Comparison of ENCODE assay signal across 7 mouse cellular contexts in genomic region chr15:83593189-83593585, GRCm38 (mm10). TPM values are rescaled to one million over a fixed set of nuclear protein-coding genes. Genes with fewer than 3 reads are reported as not detected.
A peak's percentile ranks its signal among the peaks of the same experiment; 100 is the strongest.
DNase-seq lines count a peak whose midpoint lies in the region; ATAC-seq and TF ChIP-seq lines count a peak whose summit lies in the region.

No protein-coding gene starts in this region.

- H3K4me2 ChIP-seq in forebrain, embryonic 13.5 days: peak overlapping the region; percentile 84
- H3K4me2 ChIP-seq in liver, embryonic 13.5 days: peak overlapping the region; percentile 98

- 0 out of 2 replicates have a peak overlapping the region, but pooled peaks have one; percentile 10 for H3K4me3 ChIP-seq in spleen, adult 2 months (ENCODE audit: extremely low read depth, insufficient read depth, insufficient read length)
- H3K4me3 ChIP-seq in forebrain, embryonic 13.5 days: peak overlapping the region; percentile 81
- peak overlapping the region; percentile 81 for H3K4me3 ChIP-seq in liver, embryonic 13.5 days (replicated peaks)

- H3K4me1 ChIP-seq in spleen, adult 2 months (ENCODE audit: control insufficient read depth, insufficient read depth, insufficient read length): no peaks in the 10 kb centered on the region; the same call in 1 of the 2 replicates
- peaks cover 24% of the 10 kb centered on the region for H3K4me1 ChIP-seq in forebrain, embryonic 13.5 days
- H3K4me1 ChIP-seq in liver, embryonic 13.5 days (replicated peaks): peaks cover 69% of the 10 kb centered on the region

- peak overlapping the region; percentile 45; the same call in 1 of the 2 replicates for H3K27ac ChIP-seq in spleen, adult 2 months (ENCODE audit: insufficient read depth, low read length)
- no peak overlapping the region for H3K27ac ChIP-seq in forebrain, embryonic 13.5 days
- peak overlapping the region; percentile 100 for H3K27ac ChIP-seq in liver, embryonic 13.5 days

- ATAC-seq in forebrain, embryonic 13.5 days: no peak
- ATAC-seq in liver, embryonic 13.5 days (ENCODE audit: low read depth): peak; percentile 37

- no peak for TF ChIP-seq POLR2A in spleen, adult 2 months (IDR thresholded peaks at IDR 0.05; ENCODE audit: low read depth, low read length)

- H3K36me3 ChIP-seq in spleen, adult 2 months (ENCODE audit: control insufficient read depth, insufficient read depth, low read length): no peaks in the 10 kb centered on the region
- peaks cover 22% of the 10 kb centered on the region for H3K36me3 ChIP-seq in forebrain, embryonic 13.5 days (ENCODE audit: poor library complexity, severe bottlenecking)
- H3K36me3 ChIP-seq in liver, embryonic 13.5 days: peaks cover 32% of the 10 kb centered on the region

- TF ChIP-seq CTCF in spleen, adult 2 months (IDR thresholded peaks at IDR 0.05; ENCODE audit: extremely low read depth, insufficient read depth, insufficient read length, insufficient replicate concordance): no peak

- no peak for DNase-seq in spleen, adult 2 months (ENCODE audit: low read depth in 1 of 2, low spot score in 2 of 2)
- DNase-seq in spleen, postnatal 36 days (ENCODE audit: low spot score in 2 of 2): no peak
- peak; percentile 54 for DNase-seq in liver, embryonic 13.5 days
- no peak for DNase-seq in urinary bladder, adult 18-20 months (ENCODE audit: low spot score in 2 of 2)
- DNase-seq in ovary, postnatal 10 days (ENCODE audit: low spot score): no peak
- DNase-seq in layer of hippocampus, postnatal 36 days: no peak

- no peaks in the 10 kb centered on the region for H3K27me3 ChIP-seq in spleen, adult 2 months (ENCODE audit: control insufficient read depth, insufficient read depth, low read length)
- H3K27me3 ChIP-seq in forebrain, embryonic 13.5 days: no peaks in the 10 kb centered on the region
- no peaks in the 10 kb centered on the region for H3K27me3 ChIP-seq in liver, embryonic 13.5 days

- H3K9me3 ChIP-seq in forebrain, embryonic 13.5 days (replicated peaks): no peaks in the 10 kb centered on the region
- no peaks in the 10 kb centered on the region for H3K9me3 ChIP-seq in liver, embryonic 13.5 days (replicated peaks)

- H3K9ac ChIP-seq in forebrain, embryonic 13.5 days: peak overlapping the region; percentile 84
- peak overlapping the region; percentile 94 for H3K9ac ChIP-seq in liver, embryonic 13.5 days

RNA-seq across cellular contexts. Expression of gene Ttll12, which starts 1.8 kb away (rescaled TPM):
- 19.9 and 23.6 TPM in 2 replicates for polyA plus RNA-seq in spleen, adult 2 months (2012; rRNA removed)
- polyA plus RNA-seq in forebrain, embryonic 13.5 days (2015; fragmentation: Nextera tagmentation; extraction: Ambion mirVana): 40.7 and 46.2 TPM in 2 replicates
- 47.2 and 53.2 TPM in 2 replicates for polyA plus RNA-seq in liver, embryonic 13.5 days (2015; fragmentation: Nextera tagmentation; extraction: Ambion mirVana)
- total RNA-seq in layer of hippocampus, postnatal 36 days (2021): 10 to 100 TPM; 11.6 to 12.8 TPM

RNA-seq across cellular contexts. Expression of gene Mcat, which starts 29.6 kb away (rescaled TPM):
- 19.1 and 20.9 TPM in 2 replicates for polyA plus RNA-seq in spleen, adult 2 months (2012; rRNA removed)
- 32.4 and 38.9 TPM in 2 replicates for polyA plus RNA-seq in forebrain, embryonic 13.5 days (2015; fragmentation: Nextera tagmentation; extraction: Ambion mirVana)
- polyA plus RNA-seq in liver, embryonic 13.5 days (2015; fragmentation: Nextera tagmentation; extraction: Ambion mirVana): 18.1 and 21.0 TPM in 2 replicates
- 10 to 100 TPM; 24.0 to 25.0 TPM for total RNA-seq in layer of hippocampus, postnatal 36 days (2021)

RNA-seq across cellular contexts. Expression of gene Tspo, which starts 29.8 kb away (rescaled TPM):
- 257 and 293 TPM in 2 replicates for polyA plus RNA-seq in spleen, adult 2 months (2012; rRNA removed)
- polyA plus RNA-seq in forebrain, embryonic 13.5 days (2015; fragmentation: Nextera tagmentation; extraction: Ambion mirVana): 12.2 and 14.7 TPM in 2 replicates
- 186 and 227 TPM in 2 replicates for polyA plus RNA-seq in liver, embryonic 13.5 days (2015; fragmentation: Nextera tagmentation; extraction: Ambion mirVana)
- 1 to 10 TPM; 3.9 to 4.4 TPM for total RNA-seq in layer of hippocampus, postnatal 36 days (2021)

Comparison
In these comparisons a context has a peak if more than half of its experiments do, and no peak if none do; other contexts are left out.
1. H3K4me3 ChIP-seq: peak in every context shown above with its lines; median percentile 81 in forebrain, embryonic 13.5 days; 81 in liver, embryonic 13.5 days; 10 in spleen, adult 2 months.
2. RNA of gene Tspo, which starts 29.8 kb away (polyA plus RNA-seq): 257 to 293 TPM in spleen, adult 2 months and 186 to 227 TPM in liver, embryonic 13.5 days; 12.2 to 14.7 TPM in forebrain, embryonic 13.5 days; every median in the first group is over 10 times any median in the second.